Mouse (Mus musculus) brain, adult 2 months (tissue): ENCODE data around the gene Pla2g5.

Experiments
- DNase-seq: peaks from one replicate; pipeline ENCODE4 v3.0.0; 2011; ENCODE audit warnings: low read depth, low spot score

The Pla2g5 gene

GRCm38 (mm10) chr4:138752603-138753002 is 110.7 kb downstream of the Pla2g5 start:
- DNase-seq: no peak
